Mouse (Mus musculus) layer of hippocampus, adult 8-10 months (tissue): ENCODE measurements around the gene Eva1b. TPM values are rescaled to one million over a fixed set of nuclear protein-coding genes. Genes with fewer than 3 reads are reported as not detected.

ENCODE experiments used
- DNase-seq, 2 experiments: peaks; one replicate each; pipeline ENCODE4 v3.0.0; 2022; ENCODE audit warnings: low spot score in 2 of 2
- total RNA-seq, 4 experiments: library from RNA; stranded (reverse); gene quantifications; 2 replicates each; pipeline ENCODE4 v1.2.4; 2022

Gene Eva1b
- total RNA-seq, 4 experiments from 2014 or later, result 2.5 to 4.8 (median 3.3) TPM

DNA sequence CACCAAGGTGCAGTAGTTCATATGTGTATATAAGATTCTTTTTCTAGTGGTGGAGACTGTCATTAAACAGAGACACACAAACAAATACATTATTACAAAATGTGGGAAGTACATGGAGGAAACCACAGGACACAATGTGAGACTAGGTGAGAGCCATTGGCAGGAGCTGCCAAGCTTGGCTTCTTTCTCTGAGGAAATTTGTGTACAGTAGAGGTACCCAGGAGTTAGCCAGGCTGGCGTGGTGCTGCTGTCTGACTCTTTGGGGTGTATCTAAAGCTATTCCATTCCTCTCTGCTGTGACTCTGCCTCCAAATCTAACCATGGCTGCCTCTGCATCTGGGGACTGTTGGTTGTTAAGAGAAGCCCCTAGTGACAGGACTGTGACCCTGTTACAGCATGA is 28.5 kb upstream of the Eva1b start:
- DNase-seq, result no peak

- no peak for DNase-seq
Observed at GRCm38 (mm10) chr4:126120052-126120451, 27.5 kb upstream of the Eva1b start.

DNA sequence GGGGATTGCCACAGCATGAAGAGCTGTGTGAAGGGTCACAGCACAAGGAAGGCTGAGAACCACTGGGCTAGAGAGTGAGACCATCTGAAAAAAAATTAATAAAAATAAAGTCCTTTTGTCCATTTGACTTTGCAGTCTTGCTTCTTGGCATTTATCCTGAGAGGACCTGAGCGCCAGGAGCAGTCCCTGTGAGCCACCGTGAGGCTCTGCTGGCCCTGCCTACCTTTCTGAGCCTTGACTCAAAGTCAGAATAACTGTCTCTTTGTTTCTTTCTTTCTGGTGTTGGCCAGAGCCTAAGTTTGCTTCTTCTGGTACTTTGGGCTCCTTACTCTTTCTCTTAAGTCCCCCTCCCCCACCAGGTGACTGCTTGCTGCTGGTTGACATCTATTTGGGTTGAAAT is 27.0 kb upstream of the Eva1b start:
- no peak for DNase-seq

DNA sequence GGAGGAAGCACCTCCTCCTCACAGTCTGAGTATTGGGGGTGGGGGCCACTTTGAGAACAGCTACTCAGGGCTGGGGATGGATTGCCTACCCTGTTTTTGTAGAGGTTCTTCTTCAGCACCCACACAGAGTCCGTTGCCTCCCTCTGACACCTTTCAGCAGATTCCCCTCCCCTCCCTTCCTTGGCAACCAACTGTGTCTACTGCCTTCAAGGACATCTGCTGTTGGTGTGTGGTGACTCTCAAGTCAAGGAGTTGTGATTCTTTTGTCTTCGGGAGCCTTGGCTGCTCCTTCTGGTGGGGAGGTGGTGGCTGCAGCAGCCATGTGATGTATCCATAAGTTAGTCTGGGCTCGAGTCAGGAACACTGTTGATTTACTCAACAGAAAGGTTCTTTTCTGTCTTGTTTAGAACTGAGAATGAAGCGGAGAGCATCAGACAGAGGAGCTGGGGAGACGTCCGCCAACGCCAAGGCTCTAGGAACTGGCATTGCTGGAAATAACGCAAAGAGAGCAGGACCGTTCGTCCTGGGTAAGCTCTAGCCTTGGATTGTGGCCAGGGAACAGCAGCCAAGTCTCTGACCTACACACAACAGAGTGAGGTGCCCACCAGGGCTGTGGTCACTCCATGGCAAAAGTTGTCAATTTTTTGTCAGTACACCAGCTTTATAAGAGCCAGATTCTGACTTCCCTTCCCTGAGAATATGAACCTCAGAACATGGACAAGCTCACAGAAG is 24.1 kb upstream of the Eva1b start:
- DNase-seq, result no peak

DNA sequence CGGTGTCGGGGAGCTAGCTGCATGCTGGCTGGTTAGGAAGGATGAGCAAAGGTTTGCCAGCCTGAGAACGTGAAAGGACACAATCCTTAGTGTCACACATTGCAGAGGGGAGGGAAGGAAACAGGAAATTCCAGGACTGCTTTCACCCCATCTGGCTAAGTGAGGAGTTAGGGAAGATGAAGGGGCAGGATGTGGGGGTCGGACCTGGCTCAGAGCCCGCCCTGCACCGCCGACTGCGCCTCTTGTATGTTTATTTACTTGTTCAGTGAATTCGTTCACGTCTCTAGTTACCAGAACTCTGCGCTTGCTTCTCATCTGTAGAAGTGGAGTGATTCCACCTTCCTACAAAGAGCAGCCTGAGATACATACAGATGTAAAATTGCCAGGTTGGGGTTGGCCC is 17.0 kb upstream of the Eva1b start:
- DNase-seq, result no peak

- peak; percentile 68 to 76 for DNase-seq
Observed at GRCm38 (mm10) chr4:126131290-126132121, 16.0 kb upstream of the Eva1b start.

DNA sequence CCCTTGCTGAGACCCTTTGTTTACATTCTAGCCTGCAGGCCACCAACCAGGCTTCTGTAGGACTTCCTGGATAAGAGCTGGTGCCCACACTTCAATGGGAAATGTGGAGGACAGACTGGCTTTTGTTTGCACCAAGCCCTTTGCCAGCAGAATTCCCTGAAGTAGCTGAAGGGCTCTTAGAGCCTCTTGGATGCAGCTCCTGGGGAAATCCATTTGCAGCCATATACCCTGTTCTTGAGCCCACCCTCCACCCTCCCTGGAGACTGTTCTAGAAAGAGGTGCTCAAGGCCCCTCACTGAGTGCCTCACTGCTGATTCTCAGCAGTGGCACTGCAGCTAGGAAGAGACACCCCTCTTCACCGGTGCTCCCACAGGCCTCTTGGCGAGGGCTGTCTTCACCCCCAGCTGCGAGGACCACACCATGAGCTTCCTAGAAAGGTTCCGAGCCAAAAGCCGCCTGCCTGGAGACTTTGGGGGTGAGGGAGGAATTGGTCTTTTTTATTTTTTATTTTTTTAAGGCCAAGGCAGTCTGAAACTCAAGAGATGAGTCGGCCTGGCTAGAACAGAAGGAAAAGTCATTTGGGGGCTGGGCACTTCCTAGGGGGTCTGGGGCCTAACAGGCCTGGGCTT is 14.8 kb upstream of the Eva1b start:
- no peak for DNase-seq

- DNase-seq, result no peak
Observed at GRCm38 (mm10) chr4:126134236-126134635, 13.3 kb upstream of the Eva1b start.

DNA sequence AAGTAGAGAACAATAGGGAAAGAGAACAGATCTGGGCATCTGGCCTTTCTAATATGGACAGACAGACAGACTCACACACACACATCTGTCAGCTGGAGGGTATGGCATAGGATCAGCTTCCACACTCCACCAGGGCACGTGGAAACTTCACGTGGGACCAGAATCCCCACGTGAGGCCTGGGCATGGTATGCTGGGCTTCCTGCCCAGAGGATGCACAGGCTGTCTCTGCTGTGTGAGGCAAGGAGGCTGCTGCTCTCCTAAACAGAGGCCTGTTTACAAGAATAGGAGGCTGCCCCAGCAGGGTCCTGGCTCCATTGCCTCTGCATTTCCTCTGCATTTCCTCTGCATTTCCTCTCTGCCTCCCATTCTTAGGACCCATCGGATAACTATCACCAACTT is 12.9 kb upstream of the Eva1b start:
- no peak for DNase-seq

DNA sequence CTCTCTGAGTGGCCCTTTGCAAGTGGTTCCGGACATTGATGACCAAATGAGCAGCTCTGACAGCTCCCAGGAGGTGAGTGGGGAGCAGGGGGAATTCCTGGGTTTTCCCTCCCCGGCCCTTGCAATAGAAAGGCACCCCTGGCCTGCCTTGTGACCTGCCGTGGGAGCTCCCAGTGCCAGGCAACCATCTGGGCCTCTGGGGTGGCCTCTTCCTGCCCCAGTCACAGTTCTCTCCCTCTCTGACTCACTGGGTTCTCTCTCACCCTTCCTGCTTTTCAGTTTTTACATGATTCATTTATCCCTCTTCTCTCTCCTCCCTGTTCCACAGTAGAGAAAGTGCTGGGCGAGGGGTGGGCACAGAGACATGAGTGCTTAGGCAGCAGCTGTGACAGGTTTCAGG is 9.8 kb upstream of the Eva1b start:
- no peak for DNase-seq

DNA sequence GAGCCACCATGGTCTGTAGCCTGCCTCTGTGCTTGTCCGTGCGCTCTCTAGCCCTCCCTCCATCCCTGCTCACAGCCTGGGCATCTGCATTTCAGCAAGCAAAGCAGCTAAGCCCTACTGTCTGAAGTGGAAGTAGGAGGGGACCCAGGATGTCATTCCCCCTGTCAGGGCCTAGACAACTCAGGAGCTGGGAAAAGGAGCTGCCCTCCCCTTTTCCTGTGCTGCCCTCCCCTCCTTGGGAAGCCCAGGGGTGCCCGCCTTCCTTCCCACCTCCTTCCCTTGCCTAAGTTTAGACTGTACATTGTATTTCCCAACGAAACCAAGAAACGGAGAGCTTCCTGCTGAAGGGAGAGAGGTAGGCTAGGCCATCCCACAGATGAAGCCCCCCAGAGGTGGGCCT is 6.5 kb upstream of the Eva1b start:
- DNase-seq, result no peak

DNA sequence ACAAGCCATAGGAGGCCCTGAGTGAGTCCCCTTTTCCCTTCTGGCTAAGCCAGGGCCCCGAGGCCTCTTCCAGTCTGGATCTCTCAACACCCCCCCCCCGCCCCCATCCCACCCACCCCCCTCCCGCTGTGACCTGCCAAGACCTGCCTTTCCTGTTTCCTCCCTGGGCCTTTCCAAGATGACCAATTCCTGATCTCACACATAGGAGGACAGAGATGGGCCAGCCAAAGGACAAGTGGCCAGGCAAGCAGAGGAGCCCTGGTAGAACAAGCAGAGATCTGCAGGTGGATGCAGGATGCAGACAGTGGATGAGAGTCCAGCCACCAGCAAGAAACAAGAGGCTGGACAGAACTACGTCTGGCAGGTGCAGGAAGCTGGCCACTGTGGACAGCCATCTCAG is 2.1 kb upstream of the Eva1b start:
- DNase-seq, result no peak

DNA sequence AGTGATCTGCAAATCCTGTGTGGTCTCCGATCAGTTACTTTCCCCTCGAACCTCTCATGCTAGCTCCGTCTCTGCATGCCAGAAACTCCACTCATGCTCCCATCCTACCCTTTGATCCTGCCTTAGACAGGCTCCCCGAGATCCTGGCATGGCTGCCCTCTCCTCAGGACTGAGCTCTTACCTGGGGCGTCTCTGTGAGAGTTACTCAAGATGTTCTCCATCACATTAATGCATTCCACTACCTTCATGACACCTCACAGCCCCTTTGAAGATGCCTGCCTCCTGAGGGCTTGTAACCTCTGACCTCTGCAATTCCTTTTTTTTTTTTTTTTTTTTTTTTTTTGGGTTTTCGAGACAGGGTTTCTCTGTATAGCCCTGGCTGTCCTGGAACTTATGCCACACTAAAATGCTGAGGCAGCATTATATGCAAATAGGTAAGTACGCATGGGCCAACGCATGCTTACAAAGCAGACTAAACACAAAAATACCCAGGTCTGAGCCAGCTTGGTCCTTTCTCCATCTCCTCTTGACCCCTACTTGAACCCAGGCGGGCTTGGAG is 491 bp upstream of the Eva1b start:
- DNase-seq, result no peak

DNA sequence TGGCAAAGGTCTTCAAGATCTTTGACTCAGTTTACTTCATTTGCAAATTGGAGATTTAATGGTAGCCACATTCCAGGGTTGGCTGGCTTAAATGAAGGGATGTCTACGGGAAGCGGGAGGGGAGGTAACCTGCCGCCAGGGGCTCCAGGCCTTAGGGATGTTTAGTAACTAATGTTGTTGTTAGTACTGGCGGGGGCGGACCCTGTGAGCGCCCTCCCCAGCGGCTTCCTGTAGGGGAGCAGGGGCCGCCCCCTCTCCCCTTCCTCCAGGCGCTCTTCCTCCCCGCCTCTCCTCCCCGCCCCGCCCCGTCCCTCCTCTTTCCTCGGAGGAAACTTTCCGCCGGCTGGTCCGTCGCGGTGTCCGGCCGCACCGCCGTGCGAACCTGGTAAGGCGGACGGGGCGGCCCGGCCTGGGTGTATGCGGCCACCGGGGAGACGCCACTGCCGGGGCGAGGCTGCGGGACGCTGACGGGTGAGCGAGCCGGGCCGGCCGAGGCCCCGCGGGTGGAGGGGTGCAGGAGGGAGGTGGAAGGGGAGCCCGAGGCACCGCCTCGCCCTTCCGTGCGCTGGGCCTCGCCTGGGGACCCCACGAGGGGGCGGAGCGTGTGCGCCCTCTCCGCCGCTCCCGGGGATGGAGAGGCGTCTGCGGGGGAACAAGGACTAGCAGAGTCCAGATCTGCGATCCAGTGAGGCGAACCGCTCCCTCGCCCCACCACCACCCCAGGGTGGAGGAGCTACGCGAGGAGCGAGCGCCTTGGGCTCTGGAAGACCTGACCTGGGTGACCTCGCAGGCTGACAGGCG is 817 bp downstream of the Eva1b start:
- no peak for DNase-seq

- DNase-seq, result no peak
Observed at GRCm38 (mm10) chr4:126149041-126149676, 1.6 kb downstream of the Eva1b start.

GRCm38 (mm10) chr4:126149798-126150197 is 2.3 kb downstream of the Eva1b start:
- no peak for DNase-seq

DNA sequence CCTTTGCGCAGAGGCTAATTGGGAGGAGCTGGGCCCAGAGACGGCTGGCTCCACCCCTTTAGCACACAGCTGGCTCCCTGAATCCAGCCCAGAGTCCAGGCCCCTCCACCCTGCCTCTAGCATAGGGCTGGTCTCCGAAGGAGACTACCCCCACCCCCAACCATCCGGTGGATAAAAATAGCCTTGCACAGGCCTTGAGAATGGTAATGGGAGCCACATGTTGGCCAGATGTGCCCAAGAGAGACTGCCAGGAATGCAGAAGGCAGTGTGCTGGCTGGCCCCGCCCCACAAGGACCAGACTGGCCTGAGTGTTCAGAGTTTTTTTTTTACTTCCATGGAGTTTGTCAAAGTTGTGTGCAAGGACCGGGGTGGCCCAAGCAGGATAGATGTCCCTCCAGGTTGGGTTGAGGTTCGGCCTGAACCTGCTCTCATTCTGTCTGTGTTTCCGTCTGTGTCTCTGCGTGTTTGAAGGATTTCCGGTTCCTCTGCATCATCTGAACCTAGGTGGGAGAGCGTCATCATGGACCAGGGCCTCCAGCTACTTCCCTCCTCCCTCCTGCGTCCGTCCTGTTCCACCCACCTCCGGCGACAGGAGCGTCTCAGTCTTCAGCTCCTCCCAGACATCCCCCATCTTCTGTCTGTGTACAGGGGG is 2.9 kb downstream of the Eva1b start:
- no peak for DNase-seq

- no peak for DNase-seq
Observed at GRCm38 (mm10) chr4:126150949-126151320, 3.4 kb downstream of the Eva1b start.

GRCm38 (mm10) chr4:126151701-126152440 is 4.3 kb downstream of the Eva1b start:
- DNase-seq, result no peak

DNA sequence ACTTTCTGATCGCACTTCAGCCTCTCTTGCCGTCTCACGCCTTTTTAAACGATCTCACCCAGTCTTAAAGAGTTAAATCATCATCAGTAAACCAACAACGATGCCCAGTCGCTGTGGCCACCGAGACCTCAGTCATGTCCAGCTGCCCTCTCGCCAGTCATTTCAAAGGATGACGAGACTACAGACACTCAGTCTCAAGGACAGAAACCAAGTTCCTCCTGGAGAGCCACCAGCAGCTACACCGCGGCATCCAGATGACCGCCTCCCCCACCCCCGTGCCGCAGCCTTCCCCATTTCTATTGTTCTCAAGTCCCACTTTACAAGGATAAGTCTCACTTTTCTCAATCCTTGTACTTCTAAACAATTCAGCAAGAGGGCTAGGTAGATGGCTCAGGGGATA is 5.3 kb downstream of the Eva1b start:
- DNase-seq, result no peak
